Mouse (Mus musculus): ENCODE results near the gene Acap1. TPM values are rescaled to one million over a fixed set of nuclear protein-coding genes. Genes with fewer than 3 reads are reported as not detected.

Gene Acap1
- polyA plus RNA-seq, 1 experiment from 2014 or later: 0.33 TPM

- H3K4me2 ChIP-seq (ENCODE audit: low read length): peak overlapping the region; percentile 30; the same call in 1 of the 2 replicates
- no peaks in the 10 kb centered on the region for H3K36me3 ChIP-seq (ENCODE audit: insufficient read depth, low read length)
- no peak overlapping the region for H3K4me3 ChIP-seq (replicated peaks; ENCODE audit: low read depth, low read length)
- ATAC-seq (replicated peaks; ENCODE audit: low FRiP score, low read depth) (no peak), DNase-seq (ENCODE audit: low spot score) (no peak)
- TF ChIP-seq CTCF (IDR thresholded peaks at IDR 0.05; ENCODE audit: low read depth): no peak
- peak overlapping the region; percentile 2; the same call in 1 of the 2 replicates for H3K27ac ChIP-seq
- no peaks in the 10 kb centered on the region for H3K27me3 ChIP-seq (ENCODE audit: insufficient read depth, low read length)
- no peak overlapping the region for H3K9ac ChIP-seq (ENCODE audit: low read depth, low read length)
- WGBS: 48% methylated on average over 9 of the region's 9 CpGs
- peaks cover 15% of the 10 kb centered on the region for H3K4me1 ChIP-seq (replicated peaks; ENCODE audit: insufficient read depth, low read length)
- no peaks in the 10 kb centered on the region for H3K9me3 ChIP-seq (replicated peaks; ENCODE audit: low read length)
Measured at GRCm38 (mm10) chr11:69884240-69884639, 11.1 kb downstream of the Acap1 start.

- Histone ChIP-seq H3K27ac (peak overlapping the region; percentile 2; the same call in 1 of the 2 replicates), H3K4me2 (ENCODE audit: low read length) (no peak overlapping the region), H3K9me3 (replicated peaks; ENCODE audit: low read length) (no peaks in the 10 kb centered on the region), H3K4me1 (replicated peaks; ENCODE audit: insufficient read depth, low read length) (peaks cover 21% of the 10 kb centered on the region), H3K4me3 (replicated peaks; ENCODE audit: low read depth, low read length) (no peak overlapping the region), H3K27me3 (ENCODE audit: insufficient read depth, low read length) (no peaks in the 10 kb centered on the region), H3K9ac (ENCODE audit: low read depth, low read length) (no peak overlapping the region), H3K36me3 (ENCODE audit: insufficient read depth, low read length) (no peaks in the 10 kb centered on the region)
- DNase-seq (ENCODE audit: low spot score) (no peak), ATAC-seq (replicated peaks; ENCODE audit: low FRiP score, low read depth) (no peak)
- TF ChIP-seq CTCF (IDR thresholded peaks at IDR 0.05; ENCODE audit: low read depth): no peak
- 82% methylated on average over 8 of the region's 8 CpGs for WGBS
Measured at GRCm38 (mm10) chr11:69883527-69884151, 11.7 kb downstream of the Acap1 start.

- H3K27me3 ChIP-seq (ENCODE audit: insufficient read depth, low read length): no peaks in the 10 kb centered on the region
- H3K9ac ChIP-seq (ENCODE audit: low read depth, low read length): no peak overlapping the region
- no peak overlapping the region for H3K4me3 ChIP-seq (replicated peaks; ENCODE audit: low read depth, low read length)
- peak; percentile 58 for TF ChIP-seq CTCF (IDR thresholded peaks at IDR 0.05; ENCODE audit: low read depth)
- H3K27ac ChIP-seq: no peak overlapping the region
- no peak for DNase-seq (ENCODE audit: low spot score)
- H3K4me1 ChIP-seq (replicated peaks; ENCODE audit: insufficient read depth, low read length): peaks cover 22% of the 10 kb centered on the region
- H3K9me3 ChIP-seq (replicated peaks; ENCODE audit: low read length): no peaks in the 10 kb centered on the region
- H3K36me3 ChIP-seq (ENCODE audit: insufficient read depth, low read length): no peaks in the 10 kb centered on the region
- no peak for ATAC-seq (replicated peaks; ENCODE audit: low FRiP score, low read depth)
- WGBS: 72% methylated on average over 4 of the region's 4 CpGs
- H3K4me2 ChIP-seq (ENCODE audit: low read length): no peak overlapping the region
Measured at GRCm38 (mm10) chr11:69883066-69883465, 12.3 kb downstream of the Acap1 start.

GRCm38 (mm10) chr11:69881787-69882670 is 13.3 kb downstream of the Acap1 start:
- Histone ChIP-seq H3K4me1 (replicated peaks; ENCODE audit: insufficient read depth, low read length) (peaks cover 27% of the 10 kb centered on the region), H3K9me3 (replicated peaks; ENCODE audit: low read length) (no peaks in the 10 kb centered on the region), H3K4me3 (replicated peaks; ENCODE audit: low read depth, low read length) (peak overlapping the region; percentile 46), H3K27me3 (ENCODE audit: insufficient read depth, low read length) (no peaks in the 10 kb centered on the region), H3K36me3 (ENCODE audit: insufficient read depth, low read length) (no peaks in the 10 kb centered on the region), H3K27ac (peak overlapping the region; percentile 91), H3K9ac (ENCODE audit: low read depth, low read length) (peak overlapping the region; percentile 59), H3K4me2 (ENCODE audit: low read length) (peak overlapping the region; percentile 82)
- 53% methylated on average over 21 of the region's 21 CpGs for WGBS
- no peak for TF ChIP-seq CTCF (IDR thresholded peaks at IDR 0.05; ENCODE audit: low read depth)
- DNase-seq (ENCODE audit: low spot score): no peak
- peak; percentile 2; the same call in 1 of the 2 replicates for ATAC-seq (replicated peaks; ENCODE audit: low FRiP score, low read depth)

GRCm38 (mm10) chr11:69880853-69881603 is 14.3 kb downstream of the Acap1 start, which contains the start of gene Kctd11:
TSS of gene Kctd11 (minus strand) at chr11:69881406.
- Histone ChIP-seq H3K27ac (peak within 1 kb of the TSS; percentile 91), H3K4me2 (ENCODE audit: low read length) (peak within 1 kb of the TSS; percentile 82), H3K4me3 (replicated peaks; ENCODE audit: low read depth, low read length) (peak within 1 kb of the TSS; percentile 46), H3K36me3 (ENCODE audit: insufficient read depth, low read length) (no peaks in the 10 kb centered on the region), H3K9me3 (replicated peaks; ENCODE audit: low read length) (no peaks in the 10 kb centered on the region), H3K9ac (ENCODE audit: low read depth, low read length) (peak within 1 kb of the TSS; percentile 59), H3K27me3 (ENCODE audit: insufficient read depth, low read length) (no peaks in the 10 kb centered on the region), H3K4me1 (replicated peaks; ENCODE audit: insufficient read depth, low read length) (peaks cover 27% of the 10 kb centered on the region)
- DNase-seq (ENCODE audit: low spot score): peak; percentile 93
- TF ChIP-seq CTCF (IDR thresholded peaks at IDR 0.05; ENCODE audit: low read depth): peak; percentile 63
- ATAC-seq (replicated peaks; ENCODE audit: low FRiP score, low read depth): peak; percentile 87
- WGBS: under 1% methylated on average over 46 of the region's 46 CpGs

GRCm38 (mm10) chr11:69880506-69880852 is 14.9 kb downstream of the Acap1 start:
- Histone ChIP-seq H3K4me3 (replicated peaks; ENCODE audit: low read depth, low read length) (peak overlapping the region; percentile 46), H3K27me3 (ENCODE audit: insufficient read depth, low read length) (no peaks in the 10 kb centered on the region), H3K27ac (peak overlapping the region; percentile 91), H3K4me2 (ENCODE audit: low read length) (peak overlapping the region; percentile 82), H3K9ac (ENCODE audit: low read depth, low read length) (peak overlapping the region; percentile 59), H3K36me3 (ENCODE audit: insufficient read depth, low read length) (no peaks in the 10 kb centered on the region), H3K9me3 (replicated peaks; ENCODE audit: low read length) (no peaks in the 10 kb centered on the region), H3K4me1 (replicated peaks; ENCODE audit: insufficient read depth, low read length) (peaks cover 27% of the 10 kb centered on the region)
- peak; percentile 38; the same call in 1 of the 2 replicates for ATAC-seq (replicated peaks; ENCODE audit: low FRiP score, low read depth)
- WGBS: under 1% methylated on average over 18 of the region's 18 CpGs
- peak; percentile 82 for TF ChIP-seq CTCF (IDR thresholded peaks at IDR 0.05; ENCODE audit: low read depth)
- peak; percentile 92 for DNase-seq (ENCODE audit: low spot score)
